Mouse (Mus musculus) olfactory bulb, adult 2 months (tissue): ENCODE data around the gene Wfdc17. TPM values are rescaled to one million over a fixed set of nuclear protein-coding genes. Genes with fewer than 3 reads are reported as not detected.

Experiments
- H3K27ac ChIP-seq: fragments of 200-500 bp; 2 replicates; pipeline ENCODE4 v1.5.1; 2012; ENCODE audit warnings: low read depth, low read length; ENCODE audit not compliant: insufficient read depth
- H3K4me1 ChIP-seq: fragments of 200-500 bp; 2 replicates; pipeline ENCODE4 v1.6.1; 2012; ENCODE audit warnings: low read length; ENCODE audit not compliant: control insufficient read depth, insufficient read depth
- H3K4me3 ChIP-seq: fragments of 200-500 bp; 2 replicates; pipeline ENCODE4 v1.5.1; 2012; ENCODE audit warnings: mild to moderate bottlenecking, low read depth, low read length, moderate library complexity; ENCODE audit not compliant: insufficient read depth
- CTCF ChIP-seq: fragments of 200-500 bp; IDR thresholded peaks from 2 replicates; pipeline ENCODE4 v1.5.1; 2012; ENCODE audit warnings: low read depth, mild to moderate bottlenecking, low read length, moderate library complexity; ENCODE audit not compliant: insufficient read depth
- POLR2A ChIP-seq: fragments of 200-500 bp; IDR thresholded peaks from 2 replicates; pipeline ENCODE4 v1.6.1; 2012; ENCODE audit warnings: mild to moderate bottlenecking, low read depth, low read length, moderate library complexity; ENCODE audit not compliant: insufficient read depth
- WGBS: fragments of 180-500 bp; shearing (Covaris S2); methylation state at CpG from one replicate; pipeline ENCODE4 v1.1.7; 2018; 5-methylcytosine and 5-hydroxymethylcytosine counted together
- polyA plus RNA-seq: library from polyadenylated mRNA; stranded (reverse); fragments of >200 nt; gene quantifications from 2 replicates; pipeline ENCODE4 v1.2.4, GENCODE M21; 2012; ENCODE audit warnings: low replicate concordance; ENCODE audit not compliant: missing spikeins, insufficient read depth, insufficient read length

The Wfdc17 gene
- not detected in 2 replicates for polyA plus RNA-seq

GRCm38 (mm10) chr11:83703705-83704104 is at the start of gene Wfdc17:
Gene Wfdc17, plus strand, starts transcription at chr11:83703991.
- Histone ChIP-seq H3K4me3 (no peak within 1 kb of the TSS), H3K27ac (no peak within 1 kb of the TSS), H3K4me1 (no peaks in the 10 kb centered on the region)
- TF ChIP-seq POLR2A (no peak), CTCF (no peak)
- WGBS, result 43% methylated on average over 1 of the region's 1 CpGs

DNA sequence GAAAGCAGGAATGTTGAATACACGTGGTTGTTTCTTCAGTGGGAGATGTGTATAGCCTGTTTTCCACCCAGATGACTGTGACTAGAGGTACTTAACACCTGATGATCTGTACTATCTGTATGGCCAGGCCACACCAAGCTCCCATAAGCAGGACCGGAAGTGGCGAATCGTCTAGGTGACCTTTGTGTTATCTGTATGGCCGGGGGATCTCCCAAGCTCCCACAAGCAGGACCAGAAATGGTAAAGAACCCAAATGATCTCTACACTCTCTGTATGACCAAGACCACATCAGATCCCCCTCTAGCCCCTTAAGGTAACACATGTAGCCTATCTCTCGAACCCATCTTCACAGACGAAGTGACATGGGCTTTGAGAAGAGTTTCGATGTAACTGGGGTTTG is 49.2 kb upstream of the Wfdc17 start:
- no peak for TF ChIP-seq CTCF
- TF ChIP-seq POLR2A, result no peak
- H3K27ac ChIP-seq, result no peak overlapping the region
- 94% methylated on average over 8 of the region's 8 CpGs for WGBS
- no peaks in the 10 kb centered on the region for H3K4me1 ChIP-seq
- no peak overlapping the region for H3K4me3 ChIP-seq

DNA sequence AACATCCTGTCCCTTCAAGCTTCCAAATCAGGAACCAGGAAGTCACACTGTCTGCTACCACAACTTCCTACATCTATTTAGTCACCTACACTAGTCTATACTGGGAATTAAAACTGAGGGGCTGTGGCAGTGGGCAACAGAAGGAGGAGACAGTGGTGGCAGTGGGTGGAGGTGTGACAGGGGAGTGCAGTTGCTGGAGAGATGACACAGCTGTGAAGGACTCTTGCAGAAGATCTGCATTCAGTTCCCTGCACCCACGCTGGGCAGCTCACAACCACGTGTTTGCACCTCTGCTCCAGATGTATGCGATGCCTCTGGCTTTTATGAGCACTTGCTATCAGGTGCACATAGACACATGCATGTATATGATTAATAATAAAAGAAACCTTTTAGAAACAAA is 46.3 kb upstream of the Wfdc17 start:
- Histone ChIP-seq H3K4me3 (no peak overlapping the region), H3K4me1 (no peaks in the 10 kb centered on the region), H3K27ac (no peak overlapping the region)
- WGBS, result 88% methylated on average over 3 of the region's 3 CpGs
- TF ChIP-seq CTCF (no peak), POLR2A (no peak)

- TF ChIP-seq CTCF (no peak), POLR2A (no peak)
- 77% methylated on average over 6 of the region's 6 CpGs for WGBS
- Histone ChIP-seq H3K4me1 (no peaks in the 10 kb centered on the region), H3K4me3 (no peak overlapping the region), H3K27ac (no peak overlapping the region)
Measured at GRCm38 (mm10) chr11:83658797-83659196, 45.0 kb upstream of the Wfdc17 start.

- WGBS, result 80% methylated on average over 6 of the region's 6 CpGs
- no peaks in the 10 kb centered on the region for H3K4me1 ChIP-seq
- no peak within 1 kb of the TSS for H3K27ac ChIP-seq
- H3K4me3 ChIP-seq, result no peak within 1 kb of the TSS
- no peak for TF ChIP-seq CTCF
- no peak for TF ChIP-seq POLR2A
Measured at GRCm38 (mm10) chr11:83662204-83662603, 41.6 kb upstream of the Wfdc17 start, which contains the start of gene Ccl4. Gene Ccl4, plus strand, starts transcription at chr11:83662584.

DNA sequence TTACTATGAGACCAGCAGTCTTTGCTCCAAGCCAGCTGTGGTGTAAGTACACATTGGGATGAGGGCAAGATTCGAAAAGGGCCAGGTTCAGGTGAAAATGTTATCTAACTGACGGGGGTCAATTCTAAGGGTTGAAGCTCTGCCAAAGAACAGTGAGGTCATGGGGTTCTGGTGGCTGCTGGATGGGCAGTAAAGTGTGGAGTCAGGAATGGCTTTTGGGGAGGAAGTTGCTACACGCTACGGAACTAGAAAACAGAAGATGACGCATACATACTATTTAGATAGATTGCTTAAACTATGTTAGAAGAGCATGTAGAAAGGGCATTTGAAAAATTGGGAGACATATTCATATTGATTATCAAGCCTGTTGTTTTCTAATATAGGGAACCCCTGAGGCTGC is 40.3 kb upstream of the Wfdc17 start:
- 88% methylated on average over 5 of the region's 5 CpGs for WGBS
- Histone ChIP-seq H3K27ac (no peak overlapping the region), H3K4me1 (no peaks in the 10 kb centered on the region), H3K4me3 (no peak overlapping the region)
- TF ChIP-seq POLR2A (no peak), CTCF (no peak)

GRCm38 (mm10) chr11:83671743-83672142 is 32.0 kb upstream of the Wfdc17 start:
- TF ChIP-seq CTCF (no peak), POLR2A (no peak)
- Histone ChIP-seq H3K27ac (no peak overlapping the region), H3K4me1 (no peaks in the 10 kb centered on the region), H3K4me3 (no peak overlapping the region)

GRCm38 (mm10) chr11:83675665-83676064 is 28.1 kb upstream of the Wfdc17 start:
- Histone ChIP-seq H3K4me1 (no peaks in the 10 kb centered on the region), H3K27ac (no peak overlapping the region), H3K4me3 (no peak overlapping the region)
- WGBS, result 82% methylated on average over 1 of the region's 1 CpGs
- TF ChIP-seq CTCF (no peak), POLR2A (no peak)

- H3K27ac ChIP-seq, result no peak overlapping the region
- TF ChIP-seq CTCF, result no peak
- TF ChIP-seq POLR2A, result no peak
- 85% methylated on average over 1 of the region's 1 CpGs for WGBS
- H3K4me1 ChIP-seq, result no peaks in the 10 kb centered on the region
- H3K4me3 ChIP-seq, result no peak overlapping the region
Measured at GRCm38 (mm10) chr11:83689918-83690317, 13.9 kb upstream of the Wfdc17 start.

DNA sequence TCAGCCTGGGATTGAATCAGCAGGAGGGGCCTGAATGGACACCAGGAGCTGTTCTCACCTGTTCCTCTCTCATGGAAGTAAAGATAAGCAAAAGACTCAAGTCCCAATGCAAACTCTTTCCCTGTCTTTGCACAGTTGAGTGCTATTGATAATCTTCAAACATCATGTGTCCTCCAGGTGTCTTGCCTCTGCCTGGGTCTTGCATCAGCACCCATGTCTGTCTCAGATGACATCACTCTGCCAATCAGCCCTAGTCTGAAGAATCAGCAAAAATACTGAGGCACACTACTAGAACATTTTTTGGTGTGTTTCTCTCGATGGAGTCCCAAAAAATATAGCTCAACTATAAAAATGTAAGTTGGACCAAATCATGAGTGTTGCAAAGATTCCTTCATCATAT is 11.8 kb upstream of the Wfdc17 start:
- Histone ChIP-seq H3K4me3 (no peak overlapping the region), H3K4me1 (no peaks in the 10 kb centered on the region), H3K27ac (no peak overlapping the region)
- 56% methylated on average over 1 of the region's 1 CpGs for WGBS
- no peak for TF ChIP-seq CTCF
- TF ChIP-seq POLR2A, result no peak
